Mouse (Mus musculus): ENCODE results near the gene Gm2163. TPM values are rescaled to one million over a fixed set of nuclear protein-coding genes. Genes with fewer than 3 reads are reported as not detected.
"Not testable (repeated sequence)": the region's sequence is repeated elsewhere in the genome, so short reads cannot be mapped to it uniquely, and the experiment has no call there.

The Gm2163 gene
- polyA plus RNA-seq (2015; fragmentation: Nextera tagmentation; extraction: Ambion mirVana) = not detected in 2 replicates

DNA sequence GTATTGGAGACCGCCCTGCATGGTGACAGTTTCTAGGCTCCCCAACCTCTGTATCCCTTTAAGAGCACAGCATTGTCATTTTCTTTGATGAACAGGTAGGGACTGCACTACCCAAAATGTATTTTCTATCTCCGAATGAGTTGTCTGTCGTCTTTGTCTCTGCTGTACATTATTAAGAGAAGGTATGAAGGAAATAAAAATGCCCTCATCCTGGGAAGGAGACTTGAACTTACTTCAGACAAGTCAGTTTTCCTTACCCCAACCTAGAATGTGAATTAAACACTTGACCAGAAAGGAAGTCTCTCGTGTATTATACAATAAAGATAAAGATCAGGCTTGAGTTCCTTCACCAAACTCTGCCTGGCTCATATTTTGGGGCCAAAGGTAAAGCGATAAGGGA is at the start of gene Gm2163:
Gene Gm2163, plus strand, starts transcription at position 301 of the 400 bp plus-strand sequence.
- H3K36me3 ChIP-seq (ENCODE audit: control insufficient read depth, insufficient read depth); H3K4me2 ChIP-seq (ENCODE audit: low read depth, low read length); H3K4me1 ChIP-seq (ENCODE audit: control insufficient read depth, low read depth, low read length); H3K9me3 ChIP-seq (replicated peaks; ENCODE audit: control insufficient read depth, low read length); ATAC-seq (ENCODE audit: low read depth); H3K9ac ChIP-seq (ENCODE audit: low read depth, low read length); H3K27me3 ChIP-seq (ENCODE audit: control insufficient read depth, insufficient read depth, low read depth, low read length); H3K27ac ChIP-seq (ENCODE audit: low read length); H3K4me3 ChIP-seq (ENCODE audit: low read depth, low read length): not testable (repeated sequence)
- no CpG with 5 or more reads among the region's 5 CpGs for WGBS (ENCODE audit: insufficient replicate concordance)

DNA sequence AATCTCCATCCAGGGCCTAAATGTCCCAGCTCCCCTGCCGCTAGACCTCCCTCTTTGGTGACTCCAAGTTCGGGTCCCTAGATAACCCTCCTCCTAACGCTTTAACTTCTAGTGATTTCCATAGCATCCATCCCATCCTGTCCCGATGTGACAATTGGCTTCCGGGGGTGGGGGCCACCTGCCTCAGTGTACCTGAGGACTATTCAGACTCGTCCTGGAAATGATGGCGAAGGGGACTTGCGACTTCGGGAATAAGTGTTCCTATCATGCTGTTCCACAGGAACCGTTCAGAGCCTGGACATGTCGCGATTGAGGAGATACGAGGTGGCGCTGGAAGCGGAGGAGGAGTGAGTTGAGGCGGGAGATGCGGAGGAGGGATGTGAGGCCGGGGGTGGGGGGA is 27.5 kb upstream of the Gm2163 start, which contains the start of gene Gm21586:
Gene Gm21586, plus strand, starts transcription at position 301 of the 400 bp plus-strand sequence.
- WGBS (ENCODE audit: insufficient replicate concordance) = no CpG with 5 or more reads among the region's 18 CpGs
- H3K4me1 ChIP-seq (ENCODE audit: control insufficient read depth, low read depth, low read length); H3K27me3 ChIP-seq (ENCODE audit: control insufficient read depth, insufficient read depth, low read depth, low read length); H3K9me3 ChIP-seq (replicated peaks; ENCODE audit: control insufficient read depth, low read length); ATAC-seq (ENCODE audit: low read depth); H3K36me3 ChIP-seq (ENCODE audit: control insufficient read depth, insufficient read depth); H3K4me2 ChIP-seq (ENCODE audit: low read depth, low read length); H3K9ac ChIP-seq (ENCODE audit: low read depth, low read length); H3K27ac ChIP-seq (ENCODE audit: low read length); H3K4me3 ChIP-seq (ENCODE audit: low read depth, low read length): not testable (repeated sequence)

DNA sequence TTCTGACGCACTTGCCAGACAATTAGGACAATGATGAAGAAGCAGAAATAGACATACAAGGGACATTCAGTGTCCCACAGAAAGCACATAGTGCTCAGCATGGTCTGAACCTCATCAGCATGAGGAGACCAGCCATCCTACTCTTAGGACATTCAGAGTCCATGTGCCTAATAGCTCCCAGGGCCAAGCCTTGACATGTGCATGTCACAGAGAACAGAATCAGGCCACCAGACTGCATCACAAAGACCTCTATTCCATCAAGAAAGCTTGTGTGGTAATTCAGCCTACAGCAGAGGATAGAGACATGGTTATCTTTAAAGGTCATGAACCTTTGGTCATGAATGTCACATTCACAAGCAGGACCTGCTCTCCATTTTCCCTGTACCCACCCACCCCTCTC is 61.5 kb downstream of the Gm2163 start, which contains the start of gene Fam205a2:
Gene Fam205a2, minus strand, starts transcription at position 101 of the 400 bp plus-strand sequence.
- not testable (repeated sequence) for H3K4me3 ChIP-seq (ENCODE audit: low read depth, low read length); H3K4me1 ChIP-seq (ENCODE audit: control insufficient read depth, low read depth, low read length); H3K9me3 ChIP-seq (replicated peaks; ENCODE audit: control insufficient read depth, low read length); ATAC-seq (ENCODE audit: low read depth); H3K27ac ChIP-seq (ENCODE audit: low read length); H3K36me3 ChIP-seq (ENCODE audit: control insufficient read depth, insufficient read depth); H3K27me3 ChIP-seq (ENCODE audit: control insufficient read depth, insufficient read depth, low read depth, low read length); H3K4me2 ChIP-seq (ENCODE audit: low read depth, low read length); H3K9ac ChIP-seq (ENCODE audit: low read depth, low read length)
- no CpG with 5 or more reads among the region's 1 CpGs for WGBS (ENCODE audit: insufficient replicate concordance)

DNA sequence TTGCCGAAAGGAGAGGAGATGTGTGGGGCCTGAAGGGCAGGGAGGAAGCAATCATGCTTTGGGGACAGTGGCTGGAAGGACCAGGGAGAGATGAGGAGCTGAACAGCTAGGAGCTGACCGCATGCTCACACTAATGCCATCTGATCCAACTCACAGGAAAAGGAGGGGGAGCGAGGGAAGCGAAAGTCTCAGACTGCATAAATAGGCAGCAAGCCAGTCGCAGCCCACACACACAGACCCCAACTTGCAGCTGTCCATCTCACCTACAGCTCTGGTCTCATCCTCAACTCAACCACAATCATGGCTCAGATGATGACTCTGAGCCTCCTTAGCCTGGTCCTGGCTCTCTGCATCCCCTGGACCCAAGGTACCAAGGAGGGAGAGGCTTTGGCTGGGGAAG is 145.3 kb downstream of the Gm2163 start, which contains the start of gene Gm10591:
Gene Gm10591, plus strand, starts transcription at position 301 of the 400 bp plus-strand sequence.
- H3K4me3 ChIP-seq (ENCODE audit: low read depth, low read length); H3K9me3 ChIP-seq (replicated peaks; ENCODE audit: control insufficient read depth, low read length); H3K27ac ChIP-seq (ENCODE audit: low read length); ATAC-seq (ENCODE audit: low read depth); H3K4me2 ChIP-seq (ENCODE audit: low read depth, low read length); H3K9ac ChIP-seq (ENCODE audit: low read depth, low read length); H3K4me1 ChIP-seq (ENCODE audit: control insufficient read depth, low read depth, low read length); H3K27me3 ChIP-seq (ENCODE audit: control insufficient read depth, insufficient read depth, low read depth, low read length); H3K36me3 ChIP-seq (ENCODE audit: control insufficient read depth, insufficient read depth): not testable (repeated sequence)
- WGBS (ENCODE audit: insufficient replicate concordance) = no CpG with 5 or more reads among the region's 5 CpGs

DNA sequence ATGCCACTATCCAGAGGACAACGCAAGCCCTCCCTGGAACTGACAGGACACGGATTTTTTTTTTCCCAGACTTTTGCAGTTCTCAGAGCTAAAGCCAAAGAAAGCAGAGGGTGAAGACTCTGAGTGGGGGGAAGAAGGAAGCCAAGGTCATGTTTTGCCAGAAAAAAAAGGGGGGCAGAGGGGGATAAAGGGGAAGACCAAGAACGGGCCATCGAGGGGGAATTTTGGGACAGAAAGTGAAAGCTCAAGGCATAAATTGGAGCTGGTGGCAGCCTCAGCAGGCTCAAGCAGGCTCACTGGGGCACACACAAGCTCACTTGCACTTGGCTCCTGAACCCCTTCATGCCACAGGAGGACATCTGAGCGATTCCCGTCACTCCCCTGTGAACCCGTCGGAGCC is 162.9 kb downstream of the Gm2163 start, which contains the start of gene Gm2564:
Gene Gm2564, plus strand, starts transcription at position 301 of the 400 bp plus-strand sequence.
- H3K27ac ChIP-seq (ENCODE audit: low read length); H3K9me3 ChIP-seq (replicated peaks; ENCODE audit: control insufficient read depth, low read length); H3K4me3 ChIP-seq (ENCODE audit: low read depth, low read length); ATAC-seq (ENCODE audit: low read depth); H3K4me2 ChIP-seq (ENCODE audit: low read depth, low read length); H3K4me1 ChIP-seq (ENCODE audit: control insufficient read depth, low read depth, low read length); H3K9ac ChIP-seq (ENCODE audit: low read depth, low read length); H3K27me3 ChIP-seq (ENCODE audit: control insufficient read depth, insufficient read depth, low read depth, low read length); H3K36me3 ChIP-seq (ENCODE audit: control insufficient read depth, insufficient read depth): not testable (repeated sequence)
- no CpG with 5 or more reads among the region's 8 CpGs for WGBS (ENCODE audit: insufficient replicate concordance)

Other genes starting within 250 kb of the Gm2163 start
- 0.05 TPM in 1 of 2 replicates, not detected in the other for gene Gm10600, start 226.1 kb upstream of the Gm2163 start, polyA plus RNA-seq (2015; fragmentation: Nextera tagmentation; extraction: Ambion mirVana)
- gene Ccl21b, start 211.0 kb upstream of the Gm2163 start, polyA plus RNA-seq (2015; fragmentation: Nextera tagmentation; extraction: Ambion mirVana) = not detected in 2 replicates
- gene Gm21953, start 172.5 kb upstream of the Gm2163 start, polyA plus RNA-seq (2015; fragmentation: Nextera tagmentation; extraction: Ambion mirVana) = not detected in 2 replicates
- gene Fam205a3, start 148.4 kb upstream of the Gm2163 start, polyA plus RNA-seq (2015; fragmentation: Nextera tagmentation; extraction: Ambion mirVana) = not detected in 2 replicates
- gene Gm21586, start 27.4 kb upstream of the Gm2163 start, polyA plus RNA-seq (2015; fragmentation: Nextera tagmentation; extraction: Ambion mirVana) = not detected in 2 replicates
- gene Fam205a2, start 61.4 kb downstream of the Gm2163 start, polyA plus RNA-seq (2015; fragmentation: Nextera tagmentation; extraction: Ambion mirVana) = not detected in 2 replicates
- gene Gm10591, start 145.4 kb downstream of the Gm2163 start, polyA plus RNA-seq (2015; fragmentation: Nextera tagmentation; extraction: Ambion mirVana) = not detected in 2 replicates
- not detected in 2 replicates for gene Gm2564, start 163.0 kb downstream of the Gm2163 start, polyA plus RNA-seq (2015; fragmentation: Nextera tagmentation; extraction: Ambion mirVana)
- not detected in 2 replicates for gene Ccl27b, start 188.5 kb downstream of the Gm2163 start, polyA plus RNA-seq (2015; fragmentation: Nextera tagmentation; extraction: Ambion mirVana)
- gene Il11ra2, start 195.1 kb downstream of the Gm2163 start, polyA plus RNA-seq (2015; fragmentation: Nextera tagmentation; extraction: Ambion mirVana) = not detected in 2 replicates

All from liver, embryonic 16.5 days (tissue).